Mouse (Mus musculus): ENCODE data around the gene Trpv4.

DNA sequence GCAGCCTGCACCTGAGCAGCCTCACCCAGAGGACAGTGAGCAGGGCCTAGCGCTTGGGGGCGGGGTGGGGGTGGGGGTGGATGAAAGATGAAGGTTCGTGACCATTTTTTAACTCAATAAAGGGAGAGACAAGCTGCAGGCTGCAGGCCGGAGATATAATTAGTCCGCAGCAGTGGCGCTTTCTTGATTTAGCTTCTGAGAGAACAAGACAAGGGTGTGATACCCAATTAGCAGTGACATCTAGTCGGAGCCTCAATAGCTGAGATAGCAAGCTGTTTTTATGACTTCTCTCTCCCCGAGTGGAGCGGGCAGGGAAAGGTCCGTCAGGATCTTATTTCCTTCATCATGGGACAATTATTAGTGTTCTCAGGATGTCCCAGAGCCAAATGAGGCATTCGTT lies 83.2 kb downstream of the Trpv4 start:
- TF ChIP-seq GATA1 (IDR thresholded peaks at IDR 0.05; ENCODE audit: low read length) (no peak), TAL1 (IDR thresholded peaks at IDR 0.05; ENCODE audit: low read length) (no peak)
